Mouse (Mus musculus) erythroblast, embryonic 14.5 days (primary cell): Measurements from ENCODE around the gene Dlgap1. TPM values are rescaled to one million over a fixed set of nuclear protein-coding genes. Genes with fewer than 3 reads are reported as not detected.

Experiments
- H3K27me3 ChIP-seq: 2 replicates; pipeline ENCODE4 v1.6.1; 2012; ENCODE audit warnings: inconsistent platforms; ENCODE audit not compliant: control insufficient read depth
- H3K36me3 ChIP-seq: 2 replicates; pipeline ENCODE4 v1.6.1; 2012; ENCODE audit warnings: mild to moderate bottlenecking, inconsistent platforms; ENCODE audit not compliant: control insufficient read depth
- H3K4me1 ChIP-seq: 2 replicates; pipeline ENCODE4 v1.6.1; 2012; ENCODE audit warnings: inconsistent platforms; ENCODE audit not compliant: control insufficient read depth
- H3K4me3 ChIP-seq: replicated peaks from 2 replicates; pipeline ENCODE3; 2012; ENCODE audit warnings: moderate library complexity, mild to moderate bottlenecking, inconsistent platforms
- H3K9me3 ChIP-seq: 2 replicates; pipeline ENCODE4 v1.6.1; 2012; ENCODE audit warnings: low read length, inconsistent platforms, mixed read lengths; ENCODE audit not compliant: control insufficient read depth
- GATA1 ChIP-seq: IDR thresholded peaks from 2 replicates; pipeline ENCODE4 v1.6.1; 2012; ENCODE audit warnings: low read length, inconsistent platforms, mixed read lengths
- TAL1 ChIP-seq: IDR thresholded peaks from 3 replicates; pipeline ENCODE4 v1.6.1; 2012; ENCODE audit warnings: low read length, inconsistent platforms, mixed read lengths
- polyA plus RNA-seq: library from polyadenylated mRNA; stranded (reverse); fragments of >175 nt; gene quantifications from 2 replicates; pipeline ENCODE4 v1.2.3, GENCODE M21; 2012

Gene Dlgap1
- polyA plus RNA-seq, 1 experiment = not detected

DNA sequence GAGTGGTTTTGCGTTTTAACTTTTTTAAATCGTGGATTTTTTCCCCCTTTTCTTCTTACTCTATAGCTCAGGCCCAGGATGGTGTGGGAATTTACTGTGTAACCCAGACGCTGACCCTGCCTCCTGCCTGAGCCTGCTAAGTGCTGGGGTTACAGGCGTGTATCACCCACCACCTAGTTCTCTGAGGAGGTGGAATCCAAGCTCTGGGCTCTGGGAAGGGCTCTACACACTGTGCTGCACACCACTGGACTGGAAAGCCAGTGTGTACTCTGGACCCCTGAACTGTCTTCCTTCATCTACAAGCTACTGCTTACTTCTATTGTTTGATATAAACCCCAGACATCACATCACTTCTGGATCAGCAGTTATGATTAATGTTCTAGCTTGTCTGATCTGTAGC is 889.9 kb downstream of the Dlgap1 start:
- H3K9me3 ChIP-seq = no peaks in the 10 kb centered on the region
- H3K4me1 ChIP-seq = no peaks in the 10 kb centered on the region
- no peak overlapping the region for H3K4me3 ChIP-seq
- TF ChIP-seq GATA1 (no peak), TAL1 (no peak)
- no peaks in the 10 kb centered on the region for H3K36me3 ChIP-seq
- H3K27me3 ChIP-seq = peaks cover 14% of the 10 kb centered on the region

DNA sequence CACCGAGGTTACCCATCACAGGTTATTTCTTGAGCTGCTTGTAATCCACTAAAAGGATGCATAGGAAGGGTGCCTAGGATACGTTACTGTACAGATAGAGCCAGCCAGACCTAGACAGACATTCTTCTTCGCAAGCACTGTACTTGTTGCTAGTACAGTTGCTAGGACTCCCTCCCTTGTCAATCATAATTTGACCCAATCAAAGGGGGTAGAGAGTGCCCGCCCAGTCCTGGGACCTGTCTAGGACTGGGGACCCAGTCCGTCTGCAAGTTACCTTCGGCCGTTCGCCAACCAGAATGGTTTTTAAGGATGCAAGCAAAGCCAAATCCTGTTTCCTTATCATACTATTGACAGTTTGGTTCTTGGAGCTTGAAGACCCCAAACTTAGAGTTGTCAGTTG is 895.2 kb downstream of the Dlgap1 start:
- no peaks in the 10 kb centered on the region for H3K36me3 ChIP-seq
- TF ChIP-seq GATA1 = no peak
- no peak for TF ChIP-seq TAL1
- no peaks in the 10 kb centered on the region for H3K27me3 ChIP-seq
- H3K4me3 ChIP-seq = no peak overlapping the region
- H3K9me3 ChIP-seq = no peaks in the 10 kb centered on the region
- no peaks in the 10 kb centered on the region; the same call in 1 of the 2 replicates for H3K4me1 ChIP-seq

- H3K4me1 ChIP-seq = no peaks in the 10 kb centered on the region; the same call in 1 of the 2 replicates
- H3K9me3 ChIP-seq = no peaks in the 10 kb centered on the region
- no peaks in the 10 kb centered on the region for H3K27me3 ChIP-seq
These were observed 895.8 kb downstream of the Dlgap1 start for GRCm38 (mm10) chr17:70864645-70865044.

GRCm38 (mm10) chr17:70865060-70865604 is 896.3 kb downstream of the Dlgap1 start:
- TF ChIP-seq TAL1 = no peak
- no peak for TF ChIP-seq GATA1
- H3K9me3 ChIP-seq = no peaks in the 10 kb centered on the region
- no peaks in the 10 kb centered on the region; the same call in 1 of the 2 replicates for H3K4me1 ChIP-seq
- H3K27me3 ChIP-seq = no peaks in the 10 kb centered on the region
- no peaks in the 10 kb centered on the region for H3K36me3 ChIP-seq
- no peak overlapping the region for H3K4me3 ChIP-seq

More at GRCm38 (mm10) chr17:70864645-70865044, 895.8 kb downstream of the Dlgap1 start:
- no peak overlapping the region for H3K4me3 ChIP-seq
- no peak for TF ChIP-seq GATA1
- TF ChIP-seq TAL1 = no peak
- no peaks in the 10 kb centered on the region for H3K36me3 ChIP-seq

DNA sequence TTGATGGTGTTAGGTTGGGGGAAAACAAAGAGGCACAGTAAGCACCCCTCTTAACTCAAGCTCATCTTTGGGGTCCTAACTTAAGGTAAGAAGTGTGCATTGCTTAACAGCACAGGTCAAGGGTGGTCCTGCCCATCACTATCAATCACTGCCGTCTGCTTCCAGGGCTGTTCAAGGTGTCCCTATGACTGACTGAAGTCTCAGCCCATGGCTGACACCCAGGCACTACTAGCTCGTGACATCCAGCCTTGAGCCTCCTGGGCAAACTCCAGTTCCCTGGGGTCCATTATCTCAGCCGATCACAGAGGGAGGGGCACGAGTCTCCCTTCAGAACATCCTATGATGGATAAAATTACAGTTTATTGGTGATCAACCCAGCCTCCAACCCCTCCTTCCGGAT is 897.2 kb downstream of the Dlgap1 start:
- Histone ChIP-seq H3K36me3 (no peaks in the 10 kb centered on the region), H3K4me1 (no peaks in the 10 kb centered on the region; the same call in 1 of the 2 replicates), H3K9me3 (no peaks in the 10 kb centered on the region), H3K4me3 (no peak overlapping the region), H3K27me3 (no peaks in the 10 kb centered on the region)
- TF ChIP-seq GATA1 (no peak), TAL1 (no peak)

DNA sequence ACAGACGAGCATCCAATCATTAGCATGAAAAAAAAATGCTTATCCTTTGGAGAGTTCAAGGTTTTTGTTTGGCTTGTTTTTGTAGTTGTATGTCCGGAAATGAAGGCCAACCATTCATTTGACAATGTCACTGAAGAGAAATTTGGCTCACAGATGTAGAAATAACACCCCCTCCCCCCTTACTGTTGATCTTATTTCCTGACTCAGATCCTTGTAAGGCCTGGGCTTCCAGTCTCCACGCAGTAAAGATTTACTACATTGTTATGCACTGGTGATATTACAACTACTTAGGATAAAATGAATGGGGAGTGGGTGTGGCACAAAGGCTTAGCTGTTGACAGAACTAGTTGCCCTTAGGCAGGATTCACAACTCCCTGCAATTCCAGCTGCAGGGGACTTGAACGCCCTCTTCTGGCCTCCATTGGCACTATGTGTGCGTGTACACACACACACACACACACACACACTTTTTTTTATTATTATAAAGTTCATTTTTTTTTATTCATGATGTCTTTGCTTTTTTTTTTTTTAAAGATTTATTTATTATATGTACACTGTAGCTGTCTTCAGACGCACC is 897.8 kb downstream of the Dlgap1 start:
- no peaks in the 10 kb centered on the region for H3K27me3 ChIP-seq
- H3K36me3 ChIP-seq = no peaks in the 10 kb centered on the region
- H3K4me3 ChIP-seq = no peak overlapping the region
- H3K4me1 ChIP-seq = no peaks in the 10 kb centered on the region; the same call in 1 of the 2 replicates
- H3K9me3 ChIP-seq = no peaks in the 10 kb centered on the region
- TF ChIP-seq GATA1 (no peak), TAL1 (no peak)

DNA sequence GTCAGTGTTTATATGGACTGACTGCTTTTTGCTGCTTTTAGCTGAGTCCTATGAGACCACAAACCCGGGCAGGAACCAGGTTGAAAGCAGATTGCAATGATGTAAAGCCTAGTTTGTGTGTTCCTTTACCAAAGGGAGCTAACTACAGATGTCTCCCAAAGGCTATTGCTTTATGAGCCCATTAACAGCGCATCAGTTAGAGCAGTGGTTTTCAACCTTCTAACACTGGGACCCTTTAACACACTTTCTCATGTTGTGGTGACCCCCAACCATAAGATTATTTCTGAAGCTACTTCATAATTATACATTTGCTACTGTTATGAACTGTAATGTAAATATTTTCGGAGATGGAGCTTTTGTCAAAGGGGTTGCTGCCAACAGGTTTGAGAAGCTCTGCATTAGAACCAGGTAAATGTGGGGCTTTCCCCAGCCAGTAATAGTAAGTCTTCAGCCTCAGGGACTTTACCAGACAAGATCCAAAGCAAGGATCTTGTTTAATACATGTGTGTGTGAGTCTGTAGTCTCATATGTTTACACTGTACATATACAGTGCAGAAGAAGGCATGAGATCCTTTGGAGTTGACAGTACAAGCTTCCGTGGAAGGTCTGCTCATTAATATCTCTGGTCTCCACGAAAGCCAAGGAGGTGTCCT is 899.8 kb downstream of the Dlgap1 start:
- peaks cover 10% of the 10 kb centered on the region for H3K4me1 ChIP-seq
- no peak overlapping the region for H3K4me3 ChIP-seq
- H3K36me3 ChIP-seq = no peaks in the 10 kb centered on the region
- no peaks in the 10 kb centered on the region for H3K27me3 ChIP-seq
- no peak for TF ChIP-seq GATA1
- no peak for TF ChIP-seq TAL1
- H3K9me3 ChIP-seq = no peaks in the 10 kb centered on the region

GRCm38 (mm10) chr17:70870581-70870980 is 901.7 kb downstream of the Dlgap1 start:
- Histone ChIP-seq H3K36me3 (no peaks in the 10 kb centered on the region), H3K27me3 (no peaks in the 10 kb centered on the region), H3K4me1 (peaks cover 10% of the 10 kb centered on the region), H3K4me3 (no peak overlapping the region), H3K9me3 (no peaks in the 10 kb centered on the region)
- TF ChIP-seq GATA1 (no peak), TAL1 (no peak)
